Mouse (Mus musculus): ENCODE results near the gene Slc25a10. TPM values are rescaled to one million over a fixed set of nuclear protein-coding genes. Genes with fewer than 3 reads are reported as not detected.

The Slc25a10 gene
- 10 to 100 TPM; 19.2 to 22.3 TPM for total RNA-seq (2021)
- long read RNA-seq, experiment 1, transcript Slc25a10-201 (11 exons, 2,023 nt): major isoform, 15 of 23 reads
- long read RNA-seq, experiment 1, partial matches to known transcripts: 0 of 23 reads
- long read RNA-seq, experiment 1, other reads (novel, unspliced or antisense): 7 of 23 reads
- long read RNA-seq, experiment 2, transcript Slc25a10-201 (11 exons, 2,023 nt): major isoform, 20 of 25 reads
- long read RNA-seq, experiment 2, partial matches to known transcripts: 1 of 25 reads
- long read RNA-seq, experiment 2, other reads (novel, unspliced or antisense): 4 of 25 reads

- intact Hi-C loops (cut with DNase I): no loop called here
- peak; percentile 85 to 89 for DNase-seq (ENCODE audit: low spot score in 2 of 2)
These were observed at the start of gene Slc25a10 for GRCm38 (mm10) chr11:120491317-120492023. Gene Slc25a10, plus strand, starts transcription at chr11:120491840.

GRCm38 (mm10) chr11:120442344-120442743, 49.3 kb upstream of the Slc25a10 start, which contains the start of gene Tspan10:
Gene Tspan10, plus strand, starts transcription at chr11:120442644.
- DNase-seq (ENCODE audit: low spot score in 2 of 2): no peak
- intact Hi-C loops (cut with DNase I): no loop called here

GRCm38 (mm10) chr11:120442765-120443280, 48.8 kb upstream of the Slc25a10 start:
- no peak for DNase-seq (ENCODE audit: low spot score in 2 of 2)

GRCm38 (mm10) chr11:120444106-120444505, 47.5 kb upstream of the Slc25a10 start:
- intact Hi-C loops (cut with DNase I): no loop called here
- DNase-seq (ENCODE audit: low spot score in 2 of 2): no peak

More at GRCm38 (mm10) chr11:120442765-120443280, 48.8 kb upstream of the Slc25a10 start:
- intact Hi-C loops (cut with DNase I): no loop called here

GRCm38 (mm10) chr11:120445475-120445874, 46.2 kb upstream of the Slc25a10 start:
- intact Hi-C loops (cut with DNase I): no loop called here
- no peak for DNase-seq (ENCODE audit: low spot score in 2 of 2)

- no peak for DNase-seq (ENCODE audit: low spot score in 2 of 2)
- intact Hi-C loops (cut with DNase I): no loop called here
These were observed 44.5 kb upstream of the Slc25a10 start for GRCm38 (mm10) chr11:120447179-120447578.

GRCm38 (mm10) chr11:120452246-120452645, 39.4 kb upstream of the Slc25a10 start:
- intact Hi-C loops (cut with DNase I): no loop called here
- DNase-seq (ENCODE audit: low spot score in 2 of 2): no peak

GRCm38 (mm10) chr11:120453306-120453705, 38.3 kb upstream of the Slc25a10 start, which contains the start of gene Pde6g:
Gene Pde6g, minus strand, starts transcription at chr11:120453500.
- no peak for DNase-seq (ENCODE audit: low spot score in 2 of 2)
- intact Hi-C loops (cut with DNase I): no loop called here

GRCm38 (mm10) chr11:120454965-120455364, 36.7 kb upstream of the Slc25a10 start:
- intact Hi-C loops (cut with DNase I): no loop called here
- no peak for DNase-seq (ENCODE audit: low spot score in 2 of 2)

- intact Hi-C loops (cut with DNase I): no loop called here
These were observed 36.2 kb upstream of the Slc25a10 start for GRCm38 (mm10) chr11:120455413-120455812.

GRCm38 (mm10) chr11:120457370-120457769, 34.3 kb upstream of the Slc25a10 start:
- no peak for DNase-seq (ENCODE audit: low spot score in 2 of 2)
- intact Hi-C loops (cut with DNase I): no loop called here

More at GRCm38 (mm10) chr11:120455413-120455812, 36.2 kb upstream of the Slc25a10 start:
- DNase-seq (ENCODE audit: low spot score in 2 of 2): no peak

GRCm38 (mm10) chr11:120457772-120458751, 33.6 kb upstream of the Slc25a10 start, which contains the start of the genes Oxld1 and Ccdc137:
Gene Oxld1, minus strand, starts transcription at chr11:120458068.
Gene Ccdc137, plus strand, starts transcription at chr11:120458115.
- DNase-seq (ENCODE audit: low spot score in 2 of 2): peak; percentile 69 to 76
- intact Hi-C loops (cut with DNase I): no loop called here

GRCm38 (mm10) chr11:120458847-120459597, 32.6 kb upstream of the Slc25a10 start:
- intact Hi-C loops (cut with DNase I): no loop called here
- DNase-seq (ENCODE audit: low spot score in 2 of 2): no peak

- no peak for DNase-seq (ENCODE audit: low spot score in 2 of 2)
- intact Hi-C loops (cut with DNase I): no loop called here
These were observed 28.1 kb upstream of the Slc25a10 start for GRCm38 (mm10) chr11:120463536-120463935.

- DNase-seq (ENCODE audit: low spot score in 2 of 2): no peak
- intact Hi-C loops (cut with DNase I): no loop called here
These were observed 27.3 kb upstream of the Slc25a10 start for GRCm38 (mm10) chr11:120464365-120464764.

GRCm38 (mm10) chr11:120465521-120465920, 26.1 kb upstream of the Slc25a10 start:
- DNase-seq (ENCODE audit: low spot score in 2 of 2): no peak
- intact Hi-C loops (cut with DNase I): no loop called here

- intact Hi-C loops (cut with DNase I): no loop called here
These were observed 24.4 kb upstream of the Slc25a10 start, which contains the start of gene Arl16 for GRCm38 (mm10) chr11:120467051-120467735. Gene Arl16, minus strand, starts transcription at chr11:120467607.

GRCm38 (mm10) chr11:120467736-120468092, 23.9 kb upstream of the Slc25a10 start:
- intact Hi-C loops (cut with DNase I): no loop called here

More at GRCm38 (mm10) chr11:120467051-120467735, 24.4 kb upstream of the Slc25a10 start, which contains the start of gene Arl16:
- DNase-seq (ENCODE audit: low spot score in 2 of 2): peak; percentile 96 to 97

More at GRCm38 (mm10) chr11:120467736-120468092, 23.9 kb upstream of the Slc25a10 start:
- DNase-seq (ENCODE audit: low spot score in 2 of 2): no peak

Measured in left cerebral cortex, postnatal 14 days (tissue).